Mouse (Mus musculus): Measurements from ENCODE around the gene Lamtor2. TPM values are rescaled to one million over a fixed set of nuclear protein-coding genes. Genes with fewer than 3 reads are reported as not detected.

The Lamtor2 gene
- total and polyA plus RNA-seq, 3 experiments = 125 to 188 TPM; not detected in 1

- DNase-seq (ENCODE audit: low read depth, low spot score) = peak; percentile 93
- no peaks in the 10 kb centered on the region; the same call in 1 of the 2 replicates for H3K79me2 ChIP-seq (ENCODE audit: control insufficient read depth, insufficient read depth, low read length, poor library complexity)
- peak overlapping the region; percentile 65 for H3K9ac ChIP-seq (ENCODE audit: control insufficient read depth, low read depth, low read length, poor library complexity, severe bottlenecking)
- peak overlapping the region; percentile 77 to 86 for H3K4me3 ChIP-seq (ENCODE audit: control insufficient read depth in 1 of 2, insufficient read depth in 1 of 2, low read depth in 2 of 2, low read length in 2 of 2)
- no peaks in the 10 kb centered on the region for H3K9me3 ChIP-seq (replicated peaks; ENCODE audit: insufficient read depth, low read length)
- H3K27ac ChIP-seq (ENCODE audit: control insufficient read depth, low read depth, low read length) = peak overlapping the region; percentile 13
- H3K4me1 ChIP-seq (ENCODE audit: control insufficient read depth in 1 of 2, insufficient read depth in 2 of 2, low read length in 2 of 2) = peaks cover 0 to 20% of the 10 kb centered on the region in 2 experiments; a peak in 2 of 4 replicates
- no peaks in the 10 kb centered on the region for H3K27me3 ChIP-seq (ENCODE audit: control insufficient read depth in 1 of 2, insufficient read depth in 2 of 2, low read length in 2 of 2)
- H3K36me3 ChIP-seq (ENCODE audit: control insufficient read depth in 1 of 2, insufficient read depth in 2 of 2, low read length in 2 of 2) = peaks cover 2 to 4% of the 10 kb centered on the region in 2 experiments; a peak in 3 of 4 replicates
- peak; percentile 84 for TF ChIP-seq GATA1 (IDR thresholded peaks at IDR 0.05; ENCODE audit: low read depth, low read length)
- TF ChIP-seq JUND (IDR thresholded peaks at IDR 0.05; ENCODE audit: low read depth, low read length) = no peak
- TF ChIP-seq ETS1 (IDR thresholded peaks at IDR 0.05; ENCODE audit: low read depth, low read length) = 0 out of 2 replicates have a peak, but pooled peaks have one; percentile 2
- no peak for TF ChIP-seq POLR2AphosphoS5 (IDR thresholded peaks at IDR 0.05; ENCODE audit: borderline replicate concordance, low read depth, low read length)
- TF ChIP-seq E2F4 (IDR thresholded peaks at IDR 0.05; ENCODE audit: borderline replicate concordance, low read depth, low read length) = no peak
- peak; percentile 1 to 43; a peak in 1 of 4 replicates for TF ChIP-seq EP300 (IDR thresholded peaks at IDR 0.05; ENCODE audit: low read depth in 1 of 2, low read length in 2 of 2)
- TF ChIP-seq SIN3A (IDR thresholded peaks at IDR 0.05; ENCODE audit: low read length) = peak; percentile 85
- TF ChIP-seq NRF1 (IDR thresholded peaks at IDR 0.05; ENCODE audit: insufficient read depth, low read depth, low read length, poor library complexity, severe bottlenecking) = no peak
- TF ChIP-seq NELFE (IDR thresholded peaks at IDR 0.05; ENCODE audit: low read depth, low read length) = no peak
- TF ChIP-seq POLR2A (IDR thresholded peaks at IDR 0.05; ENCODE audit: control insufficient read depth in 1 of 2, insufficient read depth in 1 of 2, low read depth in 1 of 2, low read length in 2 of 2, poor library complexity in 1 of 2) = no peak
- no peak for TF ChIP-seq MAFK (IDR thresholded peaks at IDR 0.05; ENCODE audit: borderline replicate concordance, low read depth, low read length)
- no peak for TF ChIP-seq USF2 (IDR thresholded peaks at IDR 0.05; ENCODE audit: borderline replicate concordance in 1 of 2, insufficient read depth in 1 of 2, low read depth in 1 of 2, low read length in 2 of 2)
- no peak for TF ChIP-seq MEF2A (IDR thresholded peaks at IDR 0.05; ENCODE audit: extremely low read depth, insufficient replicate concordance, low read depth, low read length, poor library complexity, severe bottlenecking)
- no peak for TF ChIP-seq BHLHE40 (IDR thresholded peaks at IDR 0.05; ENCODE audit: borderline replicate concordance, low read depth, low read length)
- peak; percentile 81 for TF ChIP-seq ZC3H11A (IDR thresholded peaks at IDR 0.05; ENCODE audit: low read depth, low read length)
- no peak for TF ChIP-seq ZKSCAN1 (IDR thresholded peaks at IDR 0.05; ENCODE audit: low read depth, low read length)
- TF ChIP-seq MAZ (IDR thresholded peaks at IDR 0.05; ENCODE audit: low read depth, low read length) = no peak
- no peak for TF ChIP-seq UBTF (IDR thresholded peaks at IDR 0.05; ENCODE audit: borderline replicate concordance, insufficient read depth, low read depth, low read length)
- 0 out of 2 replicates have a peak, but pooled peaks have one; percentile 50 for TF ChIP-seq CHD1 (IDR thresholded peaks at IDR 0.05; ENCODE audit: low read depth, low read length)
- TF ChIP-seq MYC (IDR thresholded peaks at IDR 0.05; ENCODE audit: low read depth, low read length) = 0 out of 2 replicates have a peak, but pooled peaks have one; percentile 15
- TF ChIP-seq GABPA (IDR thresholded peaks at IDR 0.05; ENCODE audit: low read depth, low read length) = no peak; the same call in 1 of the 2 replicates
- peak; percentile 36 to 91 (median 74); a peak in 5 of 6 replicates for TF ChIP-seq CTCF (IDR thresholded peaks at IDR 0.05 in 2 of 3, conservative IDR thresholded peaks at IDR 0.05 in 1 of 3; ENCODE audit: control insufficient read depth in 1 of 3, insufficient read depth in 1 of 3, low read depth in 2 of 3, low read length in 3 of 3, poor library complexity in 1 of 3, severe bottlenecking in 1 of 3)
- no peak for TF ChIP-seq MAX (IDR thresholded peaks at IDR 0.05; ENCODE audit: low read length)
- TF ChIP-seq TCF12 (IDR thresholded peaks at IDR 0.05; ENCODE audit: low read depth, low read length) = peak; percentile 27; the same call in 1 of the 2 replicates
- peak; percentile 91 for TF ChIP-seq SMC3 (IDR thresholded peaks at IDR 0.05; ENCODE audit: low read depth, low read length)
- TF ChIP-seq TBP (IDR thresholded peaks at IDR 0.05; ENCODE audit: low read depth, low read length) = 0 out of 2 replicates have a peak, but pooled peaks have one; percentile 4
- TF ChIP-seq TAL1 (IDR thresholded peaks at IDR 0.05; ENCODE audit: low read length) = no peak
- peak; percentile 89 for TF ChIP-seq RAD21 (IDR thresholded peaks at IDR 0.05; ENCODE audit: low read depth, low read length)
- TF ChIP-seq RCOR1 (IDR thresholded peaks at IDR 0.05; ENCODE audit: low read depth, low read length) = no peak
- no peak for TF ChIP-seq ELF1 (IDR thresholded peaks at IDR 0.05; ENCODE audit: low read depth, low read length)
- no peak for TF ChIP-seq KAT2A (conservative IDR thresholded peaks at IDR 0.05; ENCODE audit: low read depth, low read length)
- TF ChIP-seq CHD2 (IDR thresholded peaks at IDR 0.05; ENCODE audit: low read length) = no peak
- TF ChIP-seq POLR2AphosphoS2 (IDR thresholded peaks at IDR 0.05; ENCODE audit: low read length) = no peak
- TF ChIP-seq MYB (IDR thresholded peaks at IDR 0.05; ENCODE audit: low read depth, low read length) = no peak
- TF ChIP-seq MXI1 (IDR thresholded peaks at IDR 0.05; ENCODE audit: low read depth, low read length) = peak; percentile 38; the same call in 1 of the 2 replicates
These were observed 39.3 kb upstream of the Lamtor2 start for GRCm38 (mm10) chr3:88591950-88592731.

Data from MEL (cell line).